Mouse (Mus musculus) limb, embryonic 11.5 days (tissue): ENCODE measurements around the gene Sipa1l1. TPM values are rescaled to one million over a fixed set of nuclear protein-coding genes. Genes with fewer than 3 reads are reported as not detected.

Experiments
- ATAC-seq: fragments of 200-750 bp; cut with Nextera tagmentation; 2 replicates; pipeline ENCODE4 v1.8.0; 2017; ENCODE audit warnings: low read depth; ENCODE audit not compliant: insufficient number of reproducible peaks, low FRiP score, low TSS enrichment
- DNase-seq: peaks from one replicate; pipeline ENCODE4 v3.0.0-alpha.2; 2015; ENCODE audit warnings: low spot score
- H3K27ac ChIP-seq: fragments of 300-500 bp; sonication (generic); replicated peaks from 2 replicates; pipeline ENCODE4 v1.5.1; 2014; ENCODE audit warnings: low read depth, mild to moderate bottlenecking, low read length
- H3K27me3 ChIP-seq: fragments of 300-500 bp; sonication (generic); 2 replicates; pipeline ENCODE4 v1.6.1; 2014; ENCODE audit warnings: mild to moderate bottlenecking, low read length, mixed read lengths; ENCODE audit not compliant: control insufficient read depth, insufficient read depth
- H3K36me3 ChIP-seq: fragments of 300-500 bp; sonication (generic); 2 replicates; pipeline ENCODE4 v1.6.1; 2014; ENCODE audit warnings: mild to moderate bottlenecking, low read length, moderate library complexity, mixed read lengths; ENCODE audit not compliant: control insufficient read depth, insufficient read depth
- H3K4me1 ChIP-seq: fragments of 300-500 bp; sonication (generic); 2 replicates; pipeline ENCODE4 v1.6.1; 2014; ENCODE audit warnings: low read length, mixed read lengths; ENCODE audit not compliant: control insufficient read depth, insufficient read depth
- H3K4me2 ChIP-seq: fragments of 300-500 bp; sonication (generic); 2 replicates; pipeline ENCODE4 v1.6.1; 2014; ENCODE audit warnings: low read depth, mild to moderate bottlenecking, moderate library complexity; ENCODE audit not compliant: severe bottlenecking
- H3K4me3 ChIP-seq: fragments of 300-500 bp; sonication (generic); 2 replicates; pipeline ENCODE4 v1.5.1; 2014; ENCODE audit warnings: low read depth, low read length
- H3K9ac ChIP-seq: fragments of 300-500 bp; sonication (generic); 2 replicates; pipeline ENCODE4 v1.6.1; 2014; ENCODE audit warnings: mild to moderate bottlenecking, low read length
- H3K9me3 ChIP-seq: fragments of 300-500 bp; sonication (generic); 2 replicates; pipeline ENCODE4 v1.6.1; 2016; ENCODE audit warnings: low read length; ENCODE audit not compliant: control insufficient read depth
- WGBS: fragments of 180-500 bp; shearing (Covaris S2); extraction: QIAGEN DNeasy Blood & Tissue Kit; methylation state at CpG from one replicate; pipeline ENCODE4 v1.1.7; 2014; 5-methylcytosine and 5-hydroxymethylcytosine counted together
- polyA plus RNA-seq: library from polyadenylated mRNA; unstranded; fragments of >200 nt; fragmentation: Nextera tagmentation; extraction: Ambion mirVana; gene quantifications from 2 replicates; pipeline ENCODE4 v1.2.1, GENCODE M21; 2014

Sipa1l1 gene
- polyA plus RNA-seq, 1 experiment from 2014 or later, result 32.5 TPM

DNA sequence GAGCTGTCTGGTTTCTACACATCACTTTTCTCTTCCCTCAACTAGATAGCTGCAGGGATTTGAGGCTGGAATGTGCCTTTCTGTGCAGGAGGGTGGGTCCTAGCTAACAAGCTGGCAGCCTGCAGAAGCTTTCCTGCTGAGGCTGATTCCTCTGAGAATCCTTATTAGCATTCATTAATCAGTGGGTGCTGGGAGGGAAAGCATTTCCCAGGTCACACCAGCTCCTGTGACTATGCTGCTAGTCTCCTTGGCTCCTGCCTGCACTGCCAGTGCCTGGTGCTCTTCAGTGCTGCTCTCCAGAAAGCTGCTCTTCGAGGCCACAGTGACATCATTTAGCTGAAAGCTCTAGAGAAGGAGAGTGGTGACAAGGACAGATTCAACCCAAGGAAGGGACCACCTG, 166.0 kb downstream of the Sipa1l1 start:
- Histone ChIP-seq H3K9ac (no peak overlapping the region), H3K36me3 (no peaks in the 10 kb centered on the region), H3K27ac (no peak overlapping the region), H3K27me3 (no peaks in the 10 kb centered on the region), H3K9me3 (no peaks in the 10 kb centered on the region), H3K4me3 (no peak overlapping the region), H3K4me1 (peaks cover 15% of the 10 kb centered on the region), H3K4me2 (no peak overlapping the region)
- WGBS, result 20% methylated on average over 1 of the region's 1 CpGs
- ATAC-seq, result no peak
- DNase-seq, result no peak

GRCm38 (mm10) chr12:82338550-82338949, 169.4 kb downstream of the Sipa1l1 start:
- Histone ChIP-seq H3K4me3 (no peak overlapping the region), H3K4me1 (peaks cover 15% of the 10 kb centered on the region), H3K36me3 (0 out of 2 replicates have a peak, but pooled peaks cover 2% of the 10 kb centered on the region), H3K27me3 (no peaks in the 10 kb centered on the region), H3K9ac (no peak overlapping the region), H3K9me3 (no peaks in the 10 kb centered on the region), H3K4me2 (no peak overlapping the region), H3K27ac (no peak overlapping the region)
- WGBS, result 87% methylated on average over 4 of the region's 4 CpGs
- ATAC-seq (no peak), DNase-seq (no peak)

DNA sequence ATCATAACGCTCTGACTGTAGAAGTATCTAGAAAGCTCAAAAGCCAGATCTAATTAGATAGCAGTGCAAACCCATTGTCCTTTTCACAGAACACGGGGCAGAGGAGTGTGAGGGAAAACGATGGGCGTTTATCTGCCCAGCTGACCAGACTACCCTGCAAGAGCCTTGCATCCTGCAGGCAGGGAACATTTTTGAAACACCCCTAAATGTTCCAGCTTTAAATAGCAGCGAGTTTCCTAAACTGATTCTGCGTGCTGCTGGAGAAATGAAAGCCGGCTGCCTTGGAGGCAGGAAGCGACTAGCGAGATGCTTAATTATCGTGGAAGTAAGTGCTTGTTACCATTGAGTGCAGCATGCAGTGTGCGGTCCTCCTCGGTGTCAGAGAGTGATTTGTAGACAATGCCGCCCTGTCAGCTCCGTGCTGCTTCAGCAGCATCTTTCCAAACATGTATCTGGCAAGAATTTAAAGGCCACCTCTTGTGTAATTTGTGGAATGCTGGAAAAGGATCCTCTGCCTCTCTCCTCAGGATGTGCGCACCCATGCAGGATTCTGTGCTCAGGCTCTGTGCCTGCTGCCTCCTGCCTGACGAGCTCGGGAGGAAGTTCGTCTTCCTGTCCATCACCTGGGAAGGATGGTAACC, 170.2 kb downstream of the Sipa1l1 start:
- Histone ChIP-seq H3K4me3 (no peak overlapping the region), H3K27me3 (no peaks in the 10 kb centered on the region), H3K4me2 (peak overlapping the region; percentile 33), H3K9ac (no peak overlapping the region), H3K9me3 (no peaks in the 10 kb centered on the region), H3K27ac (no peak overlapping the region), H3K36me3 (0 out of 2 replicates have a peak, but pooled peaks cover 2% of the 10 kb centered on the region), H3K4me1 (peaks cover 11% of the 10 kb centered on the region)
- ATAC-seq (no peak), DNase-seq (peak; percentile 36)
- 29% methylated on average over 18 of the region's 18 CpGs for WGBS

DNA sequence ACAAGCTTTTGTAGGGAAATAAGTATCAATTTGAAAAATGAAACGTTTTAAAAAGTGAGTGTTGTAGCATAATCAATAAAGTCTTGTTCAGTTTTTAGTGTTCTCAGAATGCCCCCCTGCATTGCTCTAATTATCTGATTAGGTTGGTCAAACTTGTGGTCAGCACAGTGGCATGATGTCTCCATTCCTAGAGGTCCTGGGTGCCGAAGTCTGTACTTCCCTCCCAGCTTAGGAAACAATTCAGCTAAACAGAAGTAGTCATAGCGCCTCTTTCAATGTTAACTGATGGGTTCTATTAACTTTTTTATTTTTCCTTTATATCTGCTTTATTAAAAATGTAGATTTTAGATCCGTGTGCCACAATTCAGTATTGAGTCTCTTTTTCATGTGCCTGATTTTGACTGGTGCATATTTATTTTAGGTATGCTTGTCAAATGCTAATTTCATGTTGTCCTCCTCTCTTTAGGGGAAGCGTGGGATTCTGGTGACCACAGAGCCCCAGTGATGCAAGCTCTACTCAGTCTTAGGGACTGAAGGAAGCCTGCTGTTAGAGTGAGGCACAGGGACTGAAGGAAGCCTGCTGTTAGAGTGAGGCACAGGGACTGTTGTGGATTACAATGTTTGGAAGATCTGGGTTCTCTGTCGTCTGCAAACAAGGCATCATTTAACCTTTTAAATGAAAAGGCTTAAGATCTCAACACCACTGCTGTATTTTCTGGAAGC, 171.2 kb downstream of the Sipa1l1 start:
- H3K4me1 ChIP-seq, result peaks cover 11% of the 10 kb centered on the region

GRCm38 (mm10) chr12:82341181-82341580, 172.1 kb downstream of the Sipa1l1 start:
- no peaks in the 10 kb centered on the region for H3K9me3 ChIP-seq
- H3K27me3 ChIP-seq, result no peaks in the 10 kb centered on the region
- ATAC-seq (no peak), DNase-seq (no peak)
- H3K9ac ChIP-seq, result no peak overlapping the region
- no peak overlapping the region for H3K27ac ChIP-seq
- no peak overlapping the region for H3K4me3 ChIP-seq
- H3K4me1 ChIP-seq, result peaks cover 11% of the 10 kb centered on the region
- 0 out of 2 replicates have a peak, but pooled peaks cover 2% of the 10 kb centered on the region for H3K36me3 ChIP-seq
- WGBS, result 96% methylated on average over 8 of the region's 8 CpGs
- H3K4me2 ChIP-seq, result no peak overlapping the region

More for the DNA sequence above, 171.2 kb downstream of the Sipa1l1 start:
- no peaks in the 10 kb centered on the region for H3K27me3 ChIP-seq
- no peak overlapping the region for H3K27ac ChIP-seq
- DNase-seq, result no peak
- no peak overlapping the region for H3K4me2 ChIP-seq
- no peak overlapping the region for H3K4me3 ChIP-seq
- H3K36me3 ChIP-seq, result 0 out of 2 replicates have a peak, but pooled peaks cover 2% of the 10 kb centered on the region
- no peak overlapping the region for H3K9ac ChIP-seq
- no peaks in the 10 kb centered on the region for H3K9me3 ChIP-seq
- 77% methylated on average over 6 of the region's 6 CpGs for WGBS
- ATAC-seq, result no peak

DNA sequence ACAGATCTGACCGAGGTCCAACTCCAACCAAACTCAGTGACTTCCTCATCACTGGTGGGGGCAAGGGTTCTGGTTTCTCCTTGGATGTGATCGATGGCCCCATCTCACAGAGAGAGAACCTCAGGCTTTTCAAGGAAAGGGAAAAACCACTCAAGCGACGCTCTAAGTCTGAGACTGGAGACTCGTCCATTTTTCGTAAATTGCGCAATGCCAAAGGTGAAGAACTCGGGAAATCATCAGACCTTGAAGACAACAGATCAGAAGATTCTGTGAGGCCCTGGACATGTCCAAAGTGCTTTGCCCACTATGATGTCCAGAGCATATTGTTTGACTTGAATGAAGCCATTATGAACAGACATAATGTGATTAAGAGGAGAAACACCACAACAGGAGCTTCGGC, 172.6 kb downstream of the Sipa1l1 start:
- no peak overlapping the region for H3K4me3 ChIP-seq
- 95% methylated on average over 9 of the region's 9 CpGs for WGBS
- no peaks in the 10 kb centered on the region for H3K27me3 ChIP-seq
- ATAC-seq, result no peak
- H3K9ac ChIP-seq, result no peak overlapping the region
- DNase-seq, result no peak
- no peak overlapping the region for H3K4me2 ChIP-seq
- H3K27ac ChIP-seq, result no peak overlapping the region
- no peaks in the 10 kb centered on the region for H3K9me3 ChIP-seq
- H3K4me1 ChIP-seq, result peaks cover 11% of the 10 kb centered on the region
- 0 out of 2 replicates have a peak, but pooled peaks cover 2% of the 10 kb centered on the region for H3K36me3 ChIP-seq

GRCm38 (mm10) chr12:82350082-82350481, 181.0 kb downstream of the Sipa1l1 start:
- Histone ChIP-seq H3K9ac (no peak overlapping the region), H3K27ac (no peak overlapping the region), H3K27me3 (no peaks in the 10 kb centered on the region), H3K4me2 (no peak overlapping the region), H3K4me3 (no peak overlapping the region), H3K4me1 (peaks cover 2% of the 10 kb centered on the region; the same call in 1 of the 2 replicates), H3K36me3 (no peaks in the 10 kb centered on the region), H3K9me3 (no peaks in the 10 kb centered on the region)
- DNase-seq (no peak), ATAC-seq (no peak)
- 87% methylated on average over 11 of the region's 11 CpGs for WGBS

DNA sequence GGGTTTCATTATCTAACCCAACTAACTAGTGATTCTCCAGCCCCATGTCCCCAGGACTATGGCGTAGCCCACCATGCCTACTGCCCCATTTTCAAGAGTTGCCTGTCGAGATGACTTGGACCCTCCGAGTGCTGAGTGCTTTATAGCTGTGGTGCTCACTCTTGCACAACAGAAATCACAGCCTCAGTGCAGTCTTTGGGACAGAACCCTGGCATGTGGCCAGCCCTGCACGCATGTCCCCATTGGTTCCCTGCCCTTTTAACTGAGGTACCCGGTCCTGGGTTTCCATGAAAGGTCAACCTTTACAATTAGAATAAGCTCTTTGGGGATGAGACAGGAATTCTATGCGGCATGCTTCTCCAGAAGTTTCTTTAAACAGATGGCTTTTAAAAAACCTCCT, 181.8 kb downstream of the Sipa1l1 start:
- Histone ChIP-seq H3K9me3 (no peaks in the 10 kb centered on the region), H3K4me1 (peaks cover 4% of the 10 kb centered on the region; the same call in 1 of the 2 replicates), H3K4me3 (no peak overlapping the region), H3K9ac (no peak overlapping the region), H3K36me3 (no peaks in the 10 kb centered on the region), H3K27me3 (no peaks in the 10 kb centered on the region), H3K4me2 (no peak overlapping the region), H3K27ac (no peak overlapping the region)
- DNase-seq (no peak), ATAC-seq (no peak)
- WGBS, result 86% methylated on average over 6 of the region's 6 CpGs
